Mouse (Mus musculus): Measurements from ENCODE around the gene Zfp239.
"Not testable (repeated sequence)": the region's sequence is repeated elsewhere in the genome, so short reads cannot be mapped to it uniquely, and the experiment has no call there.

The Zfp239 gene

GRCm38 (mm10) chr6:117861848-117862247 lies at the start of gene Zfp239:
Zfp239 (plus strand) TSS chr6:117862100.
- no peak for DNase-seq (ENCODE audit: low spot score)

DNA sequence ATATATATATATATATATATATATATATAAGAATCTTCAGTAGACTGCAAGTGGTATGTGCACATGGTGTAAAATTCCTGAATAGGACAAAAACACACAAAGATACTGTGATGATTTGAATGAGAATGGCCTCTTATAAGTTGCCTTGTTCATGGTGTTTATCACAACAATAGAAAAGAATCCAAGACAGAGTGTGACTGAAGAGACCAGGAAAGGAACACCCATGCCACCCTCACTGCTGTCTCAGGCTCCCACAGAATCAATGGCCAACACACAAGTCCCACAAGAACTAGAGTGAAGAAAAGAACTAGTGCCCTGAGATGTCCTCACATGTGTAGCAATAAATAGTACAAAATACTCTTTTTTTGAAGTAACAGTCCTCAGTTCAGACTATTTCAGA lies 47.2 kb upstream of the Zfp239 start:
- no peak for DNase-seq (ENCODE audit: low spot score)

DNA sequence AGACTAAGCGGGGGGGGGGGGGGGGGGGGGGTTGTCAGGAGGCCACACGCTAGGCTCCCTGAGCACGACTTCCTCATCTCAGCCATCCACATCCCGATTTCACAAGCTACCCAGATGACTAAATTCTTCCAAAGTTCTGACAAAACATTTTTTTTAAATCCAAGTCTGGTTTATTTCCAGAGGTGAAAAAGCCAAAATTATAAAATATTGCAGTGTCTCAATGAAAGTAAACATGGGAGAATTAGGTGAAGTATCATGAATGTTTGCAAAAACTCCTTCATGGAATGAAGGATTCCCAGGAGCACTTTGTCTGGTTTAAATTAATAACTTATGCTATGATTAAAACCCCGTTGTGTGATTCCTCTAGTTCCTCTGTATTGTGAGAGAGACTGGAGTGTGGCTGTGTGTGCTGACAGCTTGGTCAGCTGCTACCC lies 44.8 kb upstream of the Zfp239 start:
- no peak for DNase-seq (ENCODE audit: low spot score)

GRCm38 (mm10) chr6:117820327-117820726 lies 41.6 kb upstream of the Zfp239 start:
- no peak for DNase-seq (ENCODE audit: low spot score)

DNA sequence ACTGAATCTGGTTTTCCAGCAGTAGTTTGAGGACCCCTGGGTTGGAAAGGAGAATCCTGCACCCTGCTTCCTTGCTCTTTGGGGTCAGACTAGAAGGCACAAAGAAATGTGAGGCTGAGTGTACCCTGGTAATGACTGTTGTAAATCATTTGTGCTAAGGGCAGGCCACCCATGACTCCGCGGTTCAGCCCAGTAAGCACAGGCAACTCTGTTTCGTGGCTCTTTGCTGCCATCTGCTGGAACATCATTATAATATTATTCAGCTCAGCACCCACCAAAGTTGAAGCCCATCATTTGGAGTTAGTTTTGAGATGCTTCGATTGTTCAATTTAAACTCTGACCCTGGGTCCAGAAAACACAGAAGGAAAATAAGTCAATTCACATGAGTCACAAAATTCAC lies 36.5 kb upstream of the Zfp239 start:
- no peak for DNase-seq (ENCODE audit: low spot score)

- DNase-seq (ENCODE audit: low spot score): no peak
Measured at GRCm38 (mm10) chr6:117828273-117828672, 33.6 kb upstream of the Zfp239 start.

GRCm38 (mm10) chr6:117840686-117841510 lies 21.0 kb upstream of the Zfp239 start, which contains the start of gene Zfp637:
Zfp637 (plus strand) TSS chr6:117841180.
- DNase-seq (ENCODE audit: low spot score): peak; percentile 88

DNA sequence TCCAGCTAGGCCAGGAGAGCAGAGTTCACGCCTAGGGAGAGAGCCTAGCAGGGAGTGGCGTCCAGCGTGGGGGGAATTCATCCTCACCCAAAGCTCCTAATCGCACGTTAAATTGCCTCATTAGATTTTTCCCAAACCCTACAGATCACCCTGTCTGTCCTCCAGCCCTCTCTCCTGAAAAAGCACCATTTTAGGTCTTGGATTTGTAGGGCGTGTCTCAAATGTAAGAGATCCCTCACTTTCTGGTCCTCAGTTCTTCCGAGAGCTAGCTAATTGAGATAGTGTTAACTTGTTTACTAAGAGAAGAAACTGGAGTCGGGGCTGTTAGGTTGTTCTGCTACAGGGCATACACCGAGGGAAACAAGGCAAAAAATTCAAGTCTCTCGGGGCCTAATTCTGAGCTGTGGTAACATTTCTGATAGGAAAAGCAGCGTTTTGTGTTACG lies 20.4 kb upstream of the Zfp239 start:
- no peak for DNase-seq (ENCODE audit: low spot score)

DNA sequence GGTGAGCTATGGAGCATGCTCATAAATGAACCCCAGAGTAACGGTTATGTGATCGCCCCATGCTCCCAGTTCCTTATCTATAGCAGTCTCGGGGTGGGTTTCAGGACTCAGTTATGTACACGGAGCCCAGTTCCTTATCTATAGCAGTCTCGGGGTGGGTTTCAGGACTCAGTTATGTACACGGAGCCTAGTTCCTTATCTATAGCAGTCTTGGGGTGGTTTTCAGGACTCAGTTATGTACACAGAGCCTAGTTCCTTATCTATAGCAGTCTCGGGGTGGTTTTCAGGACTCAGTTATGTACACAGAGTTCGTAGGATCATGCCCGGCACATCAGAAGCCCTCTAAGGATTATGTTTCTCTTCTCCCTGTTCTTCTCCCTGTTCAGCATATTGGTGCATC lies 17.3 kb upstream of the Zfp239 start:
- DNase-seq (ENCODE audit: low spot score): no peak

DNA sequence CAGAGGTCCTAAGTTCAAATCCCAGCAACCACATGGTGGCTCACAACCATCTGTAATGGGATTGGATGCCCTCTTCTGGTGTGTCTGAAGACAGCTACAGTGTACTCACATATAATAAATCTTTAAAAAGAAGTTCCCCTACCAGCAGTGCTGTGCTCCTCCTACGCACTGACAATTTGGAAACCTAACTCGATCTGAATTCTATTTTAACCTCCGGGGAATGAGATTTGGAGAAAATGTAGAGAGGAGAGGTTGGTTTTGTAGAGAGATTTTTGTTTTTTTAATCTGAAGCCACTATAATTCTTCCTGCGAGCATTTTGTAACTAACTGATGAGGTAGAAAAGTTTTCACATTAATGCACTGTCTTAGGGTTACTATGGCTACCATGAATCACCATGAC lies 15.2 kb upstream of the Zfp239 start:
- DNase-seq (ENCODE audit: low spot score): peak; percentile 53

DNA sequence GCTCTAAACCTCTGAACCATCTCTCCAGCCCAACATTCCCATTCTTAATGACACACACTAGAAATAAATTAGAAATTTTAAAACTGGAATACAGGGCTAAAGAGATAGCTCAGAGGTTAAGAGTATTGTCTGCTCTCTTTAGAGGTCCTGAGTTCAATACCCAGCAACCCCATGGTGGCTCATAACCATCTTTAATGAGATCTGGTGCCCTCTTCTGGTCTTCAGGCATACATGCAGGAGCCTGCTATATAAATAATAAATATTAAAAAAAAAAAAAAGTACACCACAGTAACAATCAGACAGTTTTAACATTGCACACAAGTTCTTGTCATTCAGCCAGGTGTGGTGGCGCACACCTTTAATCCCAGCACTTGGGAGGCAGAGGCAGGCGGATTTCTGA lies 14.1 kb upstream of the Zfp239 start:
- DNase-seq (ENCODE audit: low spot score): no peak

- no peak for DNase-seq (ENCODE audit: low spot score)
Measured at GRCm38 (mm10) chr6:117848577-117848976, 13.3 kb upstream of the Zfp239 start.

DNA sequence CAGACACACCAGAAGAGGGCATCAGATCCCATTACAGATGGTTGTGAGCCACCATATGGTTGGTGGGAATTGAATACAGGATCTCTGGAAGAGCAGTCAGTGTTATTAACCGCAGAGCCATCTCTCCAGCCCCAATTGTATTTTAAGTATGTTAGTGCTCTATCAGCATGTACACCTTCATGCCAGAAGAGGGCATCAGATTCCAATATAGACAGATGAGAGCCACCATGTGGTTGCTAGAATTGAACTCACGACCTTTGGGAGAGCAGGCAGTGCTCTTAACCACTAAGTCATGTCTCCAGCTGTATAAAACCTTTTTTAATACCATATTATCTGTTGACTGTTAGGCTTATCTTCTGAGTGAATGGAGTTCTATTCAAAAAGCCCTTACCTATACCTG lies 10.2 kb upstream of the Zfp239 start:
- no peak for DNase-seq (ENCODE audit: low spot score)

GRCm38 (mm10) chr6:117857990-117858389 lies 3.9 kb upstream of the Zfp239 start:
- DNase-seq (ENCODE audit: low spot score): no peak

GRCm38 (mm10) chr6:117862465-117862864 lies 565 bp downstream of the Zfp239 start:
- DNase-seq (ENCODE audit: low spot score): no peak

- DNase-seq (ENCODE audit: low spot score): peak; percentile 36
Measured at GRCm38 (mm10) chr6:117862899-117863620, 1.2 kb downstream of the Zfp239 start.

DNA sequence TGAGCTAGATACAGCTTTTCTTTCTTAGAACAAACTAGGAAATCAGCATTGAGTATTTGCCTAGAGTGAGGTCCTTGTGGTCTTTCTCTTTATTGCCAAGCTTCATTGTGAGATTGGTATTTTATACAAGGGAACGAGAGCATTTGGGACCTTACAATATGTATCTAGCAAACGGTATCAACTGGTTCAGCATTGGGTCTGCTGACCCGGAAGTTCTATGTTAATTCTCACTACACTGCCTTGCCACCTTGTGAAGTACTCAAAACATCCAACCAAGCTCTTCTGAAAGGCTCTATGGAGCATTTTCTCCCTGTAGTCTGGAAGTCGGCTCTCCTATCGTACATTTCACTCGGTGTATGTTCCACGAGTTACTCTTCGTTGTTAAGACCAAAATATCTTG lies 1.9 kb downstream of the Zfp239 start:
- DNase-seq (ENCODE audit: low spot score): no peak

DNA sequence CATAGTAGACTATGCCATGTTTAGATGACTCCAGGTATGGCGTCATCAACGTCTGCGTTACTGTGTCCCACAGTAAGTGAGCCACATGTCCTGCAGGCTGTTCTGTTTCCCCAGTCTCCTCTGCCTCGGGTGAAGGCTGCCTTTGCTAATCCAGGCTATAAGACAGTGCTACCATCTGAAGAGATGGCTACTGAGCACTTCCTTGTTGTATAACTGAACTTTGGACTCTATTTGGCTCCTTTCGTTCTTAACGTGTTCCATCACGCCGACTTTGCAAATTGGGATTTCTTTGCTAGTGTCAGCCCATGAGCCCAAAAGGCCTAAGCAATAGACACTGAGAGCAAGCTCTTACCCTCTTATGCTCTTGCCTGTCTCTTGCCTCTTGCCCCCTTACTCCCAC lies 6.3 kb downstream of the Zfp239 start:
- DNase-seq (ENCODE audit: low spot score): no peak

- no peak for DNase-seq (ENCODE audit: low spot score)
Measured at GRCm38 (mm10) chr6:117871034-117871433, 9.1 kb downstream of the Zfp239 start.

DNA sequence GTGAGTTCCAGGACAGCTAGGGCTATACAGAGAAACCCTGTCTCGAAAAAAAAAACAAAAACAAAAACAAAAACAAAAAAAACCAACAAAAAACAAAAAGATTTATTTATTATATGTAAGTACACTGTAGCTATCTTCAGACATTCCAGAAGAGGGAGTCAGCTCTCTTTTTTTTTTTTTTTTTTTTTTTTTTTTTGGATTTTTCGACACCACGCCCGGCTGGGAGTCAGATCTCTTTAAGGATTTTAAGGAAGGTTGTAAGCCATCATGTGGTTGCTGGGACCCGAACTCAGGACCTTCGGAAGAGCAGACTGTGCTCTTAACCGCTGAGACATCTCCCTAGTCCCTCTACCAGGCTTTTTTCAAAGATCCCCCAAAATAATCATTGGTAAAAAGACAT lies 11.6 kb downstream of the Zfp239 start:
- DNase-seq (ENCODE audit: low spot score): not testable (repeated sequence)

GRCm38 (mm10) chr6:117874621-117875281 lies 12.9 kb downstream of the Zfp239 start:
- no peak for DNase-seq (ENCODE audit: low spot score)

- peak; percentile 91 for DNase-seq (ENCODE audit: low spot score)
Measured at GRCm38 (mm10) chr6:117878700-117879407, 17.0 kb downstream of the Zfp239 start.
